Mouse (Mus musculus): ENCODE results near the gene Klf8.

- TF ChIP-seq CTCF (IDR thresholded peaks at IDR 0.05; ENCODE audit: extremely low read depth, insufficient read depth, low read length) (no peak), POLR2A (IDR thresholded peaks at IDR 0.05; ENCODE audit: extremely low read depth, insufficient read depth, low read length) (no peak)
Measured at GRCm38 (mm10) chrX:153255504-153255903, 18.2 kb downstream of the Klf8 start.
